Mouse (Mus musculus) natural killer cell, adult 2 months (primary cell): ENCODE data around the gene Phldb3.

Source experiments
- DNase-seq, 2 experiments: peaks; one replicate each; pipeline ENCODE4 v3.0.0; 2022; ENCODE audit warnings: low spot score in 2 of 2

Gene Phldb3

GRCm38 (mm10) chr7:24610144-24610878 is at the start of gene Phldb3:
TSS of gene Phldb3 (plus strand) at chr7:24610763.
- peak; percentile 32 to 38 for DNase-seq

- no peak for DNase-seq
Observed at GRCm38 (mm10) chr7:24561450-24561849, 49.1 kb upstream of the Phldb3 start.

- no peak for DNase-seq
Observed at GRCm38 (mm10) chr7:24563191-24563836, 47.2 kb upstream of the Phldb3 start.

DNA sequence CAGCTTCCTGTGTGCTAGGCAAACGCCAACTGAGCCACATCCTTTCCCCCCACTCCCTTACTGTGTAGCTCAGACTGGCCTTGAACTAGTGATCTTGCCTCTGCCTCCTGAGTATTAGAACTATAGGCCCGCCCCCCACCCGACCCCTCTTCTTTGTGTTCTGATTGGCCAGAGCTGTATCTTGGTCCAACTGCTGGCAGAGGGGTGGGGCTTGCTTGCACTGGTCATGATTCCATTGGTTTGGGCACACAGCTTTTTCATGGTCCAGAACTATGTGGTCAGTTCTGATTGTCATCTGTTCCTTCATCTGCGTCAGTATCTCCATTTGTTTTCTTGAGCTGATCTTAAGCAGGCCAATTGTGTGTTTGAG is 46.7 kb upstream of the Phldb3 start:
- DNase-seq = no peak

GRCm38 (mm10) chr7:24564607-24565265 is 45.8 kb upstream of the Phldb3 start:
- DNase-seq = peak; percentile 51 to 85

DNA sequence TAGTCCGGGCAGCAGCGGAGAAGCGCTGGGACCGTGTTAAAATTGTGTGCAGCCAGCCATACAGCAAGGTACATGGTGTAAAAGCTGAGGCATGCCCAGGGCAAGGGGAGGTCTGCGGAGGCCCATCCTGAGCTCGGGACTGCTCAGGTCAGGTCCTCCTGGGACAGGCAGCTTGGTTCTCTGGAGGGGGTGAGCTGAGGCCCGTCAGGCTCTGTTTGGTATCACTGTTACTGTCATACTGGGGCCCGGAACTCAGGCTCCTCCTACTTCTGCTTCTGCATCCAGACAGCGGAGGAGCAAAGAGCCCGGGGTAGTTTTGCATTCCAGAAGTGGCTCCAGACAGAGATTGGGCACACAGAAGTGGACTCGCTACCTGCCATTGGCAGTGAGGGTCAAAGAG is 44.9 kb upstream of the Phldb3 start:
- no peak for DNase-seq

GRCm38 (mm10) chr7:24566206-24566605 is 44.4 kb upstream of the Phldb3 start:
- DNase-seq = no peak

- no peak for DNase-seq
Observed at GRCm38 (mm10) chr7:24568512-24568911, 42.1 kb upstream of the Phldb3 start.

DNA sequence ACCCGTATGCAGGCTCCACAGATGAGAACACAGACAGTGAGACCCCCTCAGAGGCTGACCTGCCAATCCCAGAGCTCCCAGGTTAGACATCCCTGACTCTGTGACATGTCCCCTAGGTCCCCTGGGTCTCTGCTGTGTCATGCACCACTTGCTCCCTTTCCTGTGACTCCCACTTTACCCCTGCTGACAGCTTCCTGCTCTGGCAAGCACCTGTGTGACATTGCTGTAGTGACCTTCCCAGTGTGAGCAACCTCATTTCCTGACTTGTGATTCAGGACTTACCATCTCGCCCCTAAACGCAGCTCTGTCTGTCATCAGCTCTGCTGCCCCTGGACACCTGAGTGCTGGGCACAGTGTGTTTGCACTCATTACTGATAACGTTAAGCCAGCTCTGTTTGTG is 39.5 kb upstream of the Phldb3 start:
- DNase-seq = no peak

DNA sequence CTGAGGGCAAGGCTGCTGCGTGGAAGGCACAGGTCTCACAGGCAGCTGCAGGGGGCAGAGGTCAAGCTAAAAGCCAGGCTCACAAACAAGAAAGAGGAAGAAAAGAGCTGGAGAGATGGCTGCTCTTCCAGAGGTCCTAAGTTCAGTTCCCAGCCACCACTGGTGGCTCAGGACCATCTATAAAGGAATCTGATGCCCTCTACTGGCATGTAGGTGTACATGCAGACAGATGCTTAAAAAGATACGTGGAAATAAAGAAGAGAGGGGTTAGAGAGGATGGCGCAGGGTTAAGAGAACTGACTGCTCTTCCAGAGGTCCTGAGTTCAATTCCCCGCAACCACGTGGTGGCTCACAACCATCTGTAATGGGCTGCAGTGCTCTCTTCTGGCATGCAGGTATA is 38.1 kb upstream of the Phldb3 start:
- DNase-seq = no peak

- DNase-seq = no peak
Observed at GRCm38 (mm10) chr7:24574224-24574796, 36.3 kb upstream of the Phldb3 start.

GRCm38 (mm10) chr7:24577811-24578210 is 32.8 kb upstream of the Phldb3 start:
- DNase-seq = no peak

- no peak for DNase-seq
Observed at GRCm38 (mm10) chr7:24584876-24585275, 25.7 kb upstream of the Phldb3 start.

GRCm38 (mm10) chr7:24585995-24586394 is 24.6 kb upstream of the Phldb3 start:
- no peak for DNase-seq

DNA sequence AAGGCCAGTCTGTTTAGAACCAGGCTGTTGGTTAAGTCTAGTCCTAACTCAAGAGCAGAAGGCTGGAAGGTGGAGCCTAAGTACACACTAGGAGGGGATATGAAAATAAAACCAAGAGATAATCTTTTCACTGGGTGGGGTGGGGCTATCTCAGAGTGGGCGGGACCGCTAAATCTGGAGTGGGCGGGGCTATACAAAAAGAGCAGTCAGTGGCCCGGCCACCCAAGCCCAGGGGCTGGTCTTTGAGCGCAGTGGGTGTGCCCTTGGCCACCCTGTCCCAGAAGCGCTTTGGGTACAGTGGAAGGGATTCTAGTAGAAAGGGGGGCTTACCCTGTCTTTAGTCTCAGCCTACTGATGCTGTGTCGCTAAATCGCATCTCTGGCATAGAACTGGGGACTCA is 23.7 kb upstream of the Phldb3 start:
- no peak for DNase-seq

DNA sequence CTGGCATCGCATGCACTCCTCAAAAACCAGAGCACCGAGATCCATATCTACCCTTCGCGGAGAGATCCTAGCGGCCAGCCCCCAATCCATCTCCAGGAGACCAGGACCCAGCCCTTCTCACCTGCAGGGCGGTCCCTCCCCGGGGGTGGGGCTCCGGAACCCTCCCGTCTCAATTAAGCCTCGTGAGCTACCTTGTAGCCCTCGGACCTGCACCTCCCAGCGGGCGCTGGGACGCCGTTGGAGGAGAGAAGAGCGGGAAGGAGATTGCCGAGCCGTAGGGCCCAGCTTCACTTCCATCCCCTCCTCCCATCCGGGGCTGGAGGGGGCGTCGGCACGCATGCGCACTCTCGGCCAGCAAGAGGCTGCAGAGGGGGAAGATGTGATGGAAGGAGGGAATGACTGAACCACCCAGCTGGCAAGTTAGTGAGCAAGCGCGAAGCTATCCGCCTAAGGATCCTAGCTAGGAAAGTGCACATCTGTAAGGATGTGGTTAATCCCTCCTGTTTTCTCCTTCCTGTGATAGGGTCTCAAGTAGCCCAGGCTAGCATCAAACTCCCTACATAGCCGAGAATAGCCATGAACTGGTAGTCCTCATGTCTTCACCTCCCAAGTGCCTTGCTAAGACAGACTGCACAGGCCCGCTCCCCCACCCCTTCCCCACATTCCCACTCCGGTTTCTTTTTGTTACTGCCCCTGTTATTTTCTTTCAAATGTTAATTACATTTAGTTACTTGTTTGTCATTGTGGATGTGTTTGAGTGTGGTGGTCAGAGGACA is 23.0 kb upstream of the Phldb3 start, which contains the start of the genes Ethe1 and Zfp575:
TSS of gene Ethe1 (plus strand) at position 214 of the 776 bp plus-strand sequence.
TSS of gene Zfp575 (minus strand) at position 312 of the 776 bp plus-strand sequence.
- DNase-seq = no peak

DNA sequence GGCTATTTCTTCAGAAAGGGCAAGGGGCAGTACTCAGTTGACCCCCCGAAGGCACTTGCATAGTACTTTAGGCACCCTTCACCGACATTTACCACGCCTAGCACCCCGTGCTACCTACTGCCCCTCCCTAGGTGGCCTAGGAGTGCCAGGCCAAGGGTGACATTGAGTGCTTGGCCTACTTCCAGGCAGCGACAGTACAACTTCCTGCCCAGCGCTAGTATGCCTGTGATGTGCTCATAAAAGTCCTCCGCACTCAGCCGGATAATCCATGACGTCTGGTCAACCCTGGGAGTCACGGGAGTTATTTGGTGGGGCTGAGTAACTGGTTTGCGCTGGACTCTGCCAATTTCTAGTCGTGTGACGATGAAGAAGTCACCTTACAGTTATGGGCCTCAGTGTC is 22.2 kb upstream of the Phldb3 start:
- no peak for DNase-seq

DNA sequence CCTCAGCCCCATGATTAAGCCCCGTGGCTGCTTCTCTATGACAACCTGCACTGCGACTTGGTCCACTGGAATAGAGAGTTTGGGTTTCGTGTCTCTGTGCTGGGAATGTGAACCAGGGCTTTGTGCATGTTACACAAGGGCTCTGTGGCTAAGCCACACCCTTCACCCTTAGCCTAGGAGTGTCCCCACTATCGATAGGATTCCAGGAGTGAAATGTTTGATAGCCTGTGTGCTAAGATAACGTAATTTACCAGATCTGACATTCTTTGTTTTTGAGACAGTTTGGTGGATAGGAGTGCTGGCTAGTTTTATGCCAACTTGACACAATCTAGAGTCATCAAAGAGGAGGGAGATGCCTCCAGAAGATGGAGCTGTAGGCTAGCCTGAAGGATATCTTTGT is 18.8 kb upstream of the Phldb3 start:
- DNase-seq = no peak

DNA sequence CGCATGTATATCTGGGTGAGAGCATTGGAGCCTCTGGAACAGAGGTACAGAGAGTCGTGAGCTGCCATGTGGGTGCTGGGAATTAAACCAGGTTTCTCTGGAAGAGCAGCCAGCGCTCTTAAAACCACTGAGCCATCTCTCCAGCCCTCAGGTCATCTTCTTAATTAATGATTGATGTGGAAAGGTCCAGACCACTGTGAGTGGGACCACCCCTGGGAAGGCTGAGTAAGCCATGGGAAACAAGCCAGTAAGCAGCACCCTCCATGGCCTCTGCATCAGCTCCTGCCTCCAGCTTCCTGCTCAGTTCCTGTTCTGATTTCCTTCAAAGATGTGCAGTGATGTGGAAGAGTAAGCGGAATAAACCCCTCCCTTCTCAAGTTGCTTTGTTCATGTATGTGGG is 18.4 kb upstream of the Phldb3 start:
- DNase-seq = no peak

- no peak for DNase-seq
Observed at GRCm38 (mm10) chr7:24592781-24593180, 17.8 kb upstream of the Phldb3 start.

DNA sequence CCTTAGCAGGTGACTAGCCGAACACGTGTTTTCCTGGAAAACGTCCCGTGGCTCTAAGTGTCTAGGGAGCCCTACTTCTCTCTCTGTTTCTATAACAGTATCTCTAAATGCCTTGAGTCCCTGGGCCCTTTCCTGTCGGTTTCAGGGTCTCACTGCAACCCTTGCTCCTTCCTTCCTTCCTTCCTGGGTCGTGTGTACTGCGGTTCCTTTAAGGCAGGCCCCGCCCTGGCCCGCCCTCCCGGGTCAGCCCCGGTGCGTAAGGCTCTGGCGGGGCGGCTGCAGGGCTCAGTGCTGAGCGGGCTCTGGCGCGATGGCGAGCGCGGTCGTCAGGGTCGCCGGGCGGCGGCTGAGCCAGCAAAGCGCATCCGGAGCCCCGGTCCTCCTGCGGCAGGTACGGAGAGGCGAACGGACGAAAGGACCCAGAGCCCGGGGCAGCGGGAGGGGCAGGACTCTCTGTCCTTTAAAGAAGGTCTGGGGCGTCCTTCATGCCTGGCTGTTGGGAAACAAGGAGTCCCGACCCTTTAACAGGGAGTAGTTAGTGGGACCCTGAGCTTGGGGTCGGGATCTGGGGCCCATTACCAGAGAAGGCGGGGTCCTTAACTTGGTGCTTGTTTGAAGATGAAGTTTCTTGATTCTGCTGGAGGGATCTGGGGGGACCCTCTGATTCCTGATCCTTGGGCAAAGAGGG is 16.8 kb upstream of the Phldb3 start:
- DNase-seq = peak; percentile 35 to 54
